Mouse (Mus musculus): Measurements from ENCODE around the gene Stx7. TPM values are rescaled to one million over a fixed set of nuclear protein-coding genes. Genes with fewer than 3 reads are reported as not detected.

Gene Stx7
- total and polyA plus RNA-seq, 3 experiments: 36.1 to 37.7 TPM; not detected in 1

GRCm38 (mm10) chr10:24133132-24133531, 16.0 kb upstream of the Stx7 start (continued):
- TF ChIP-seq ZC3H11A (IDR thresholded peaks at IDR 0.05; ENCODE audit: low read depth, low read length): no peak
- TF ChIP-seq MYC (IDR thresholded peaks at IDR 0.05; ENCODE audit: low read depth, low read length): 0 out of 2 replicates have a peak, but pooled peaks have one; percentile 26
- no peak for TF ChIP-seq BHLHE40 (IDR thresholded peaks at IDR 0.05; ENCODE audit: borderline replicate concordance, low read depth, low read length)
- TF ChIP-seq NELFE (IDR thresholded peaks at IDR 0.05; ENCODE audit: low read depth, low read length): peak; percentile 45
- no peak for TF ChIP-seq MYB (IDR thresholded peaks at IDR 0.05; ENCODE audit: low read depth, low read length)
- peak; percentile 24 to 58; a peak in 2 of 4 replicates for TF ChIP-seq POLR2A (IDR thresholded peaks at IDR 0.05; ENCODE audit: control insufficient read depth in 1 of 2, insufficient read depth in 1 of 2, low read depth in 1 of 2, low read length in 2 of 2, poor library complexity in 1 of 2)
- TF ChIP-seq TBP (IDR thresholded peaks at IDR 0.05; ENCODE audit: low read depth, low read length): peak; percentile 52; the same call in 1 of the 2 replicates
- TF ChIP-seq POLR2AphosphoS2 (IDR thresholded peaks at IDR 0.05; ENCODE audit: low read length): no peak
- no peak for TF ChIP-seq UBTF (IDR thresholded peaks at IDR 0.05; ENCODE audit: borderline replicate concordance, insufficient read depth, low read depth, low read length)
- TF ChIP-seq GABPA (IDR thresholded peaks at IDR 0.05; ENCODE audit: low read depth, low read length): no peak
- TF ChIP-seq HCFC1 (IDR thresholded peaks at IDR 0.05; ENCODE audit: low read depth, low read length): peak; percentile 67; the same call in 1 of the 2 replicates

GRCm38 (mm10) chr10:24134071-24134645, 14.9 kb upstream of the Stx7 start:
- H3K27me3 ChIP-seq (ENCODE audit: control insufficient read depth in 1 of 2, insufficient read depth in 2 of 2, low read length in 2 of 2): no peaks in the 10 kb centered on the region; a peak in 1 of 4 replicates
- TF ChIP-seq RCOR1 (IDR thresholded peaks at IDR 0.05; ENCODE audit: low read depth, low read length): 0 out of 2 replicates have a peak, but pooled peaks have one; percentile 31
- TF ChIP-seq SIN3A (IDR thresholded peaks at IDR 0.05; ENCODE audit: low read length): peak; percentile 23; the same call in 1 of the 2 replicates
- TF ChIP-seq ELF1 (IDR thresholded peaks at IDR 0.05; ENCODE audit: low read depth, low read length): no peak
- TF ChIP-seq GABPA (IDR thresholded peaks at IDR 0.05; ENCODE audit: low read depth, low read length): no peak
- peak; percentile 81 for TF ChIP-seq GATA1 (IDR thresholded peaks at IDR 0.05; ENCODE audit: low read depth, low read length)
- no peak for TF ChIP-seq USF2 (IDR thresholded peaks at IDR 0.05; ENCODE audit: borderline replicate concordance in 1 of 2, insufficient read depth in 1 of 2, low read depth in 1 of 2, low read length in 2 of 2)
- 0 out of 2 replicates have a peak, but pooled peaks have one; percentile 22 for TF ChIP-seq ZNF384 (IDR thresholded peaks at IDR 0.05; ENCODE audit: low read depth, low read length)
- TF ChIP-seq ZKSCAN1 (IDR thresholded peaks at IDR 0.05; ENCODE audit: low read depth, low read length): no peak
- TF ChIP-seq ETS1 (IDR thresholded peaks at IDR 0.05; ENCODE audit: low read depth, low read length): peak; percentile 45; the same call in 1 of the 2 replicates
- 0 out of 2 replicates have a peak, but pooled peaks have one; percentile 12 for TF ChIP-seq MAZ (IDR thresholded peaks at IDR 0.05; ENCODE audit: low read depth, low read length)
- no peak for TF ChIP-seq JUND (IDR thresholded peaks at IDR 0.05; ENCODE audit: low read depth, low read length)
- TF ChIP-seq EP300 (IDR thresholded peaks at IDR 0.05; ENCODE audit: low read depth in 1 of 2, low read length in 2 of 2): peak; percentile 65 to 69
- peak; percentile 35; the same call in 1 of the 2 replicates for TF ChIP-seq TCF12 (IDR thresholded peaks at IDR 0.05; ENCODE audit: low read depth, low read length)
- peak overlapping the region; percentile 95 for H3K27ac ChIP-seq (ENCODE audit: control insufficient read depth, low read depth, low read length)
- H3K9me3 ChIP-seq (replicated peaks; ENCODE audit: insufficient read depth, low read length): no peaks in the 10 kb centered on the region
- peak overlapping the region; percentile 20; the same call in 1 of the 2 replicates for H3K9ac ChIP-seq (ENCODE audit: control insufficient read depth, low read depth, low read length, poor library complexity, severe bottlenecking)
- peak; percentile 67 for DNase-seq (ENCODE audit: low read depth, low spot score)
- H3K4me3 ChIP-seq (ENCODE audit: control insufficient read depth in 1 of 2, insufficient read depth in 1 of 2, low read depth in 2 of 2, low read length in 2 of 2): 0 out of 4 replicates have a peak overlapping the region, but pooled peaks of 1 of the 2 experiments have one; percentile 2
- no peaks in the 10 kb centered on the region for H3K79me2 ChIP-seq (ENCODE audit: control insufficient read depth, insufficient read depth, low read length, poor library complexity)
- H3K4me1 ChIP-seq (ENCODE audit: control insufficient read depth in 1 of 2, insufficient read depth in 2 of 2, low read length in 2 of 2): peaks cover 6 to 15% of the 10 kb centered on the region in 2 experiments
- peaks cover 0 to 23% of the 10 kb centered on the region in 2 experiments; a peak in 2 of 4 replicates for H3K36me3 ChIP-seq (ENCODE audit: control insufficient read depth in 1 of 2, insufficient read depth in 2 of 2, low read length in 2 of 2)
